ENCODE assay signal across 24 mouse cellular contexts in genomic region chr5:119373774-119374700, GRCm38 (mm10).
"Had no signal": no experiment of that assay in that cellular context is flagged by ENCODE, and none has a peak within 500 bp of the region (broad histone marks: within the 10 kb centered on the region; RNA-seq: fewer than 3 reads in every experiment).

No protein-coding gene starts in this region.

- H3K4me3 ChIP-seq: layer of hippocampus, adult 2 months; left cerebral cortex, adult 2 months; limb, embryonic 12.5 days; liver, embryonic 12.5 days; liver, embryonic 15.5 days; lung, embryonic 15.5 days; megakaryocyte, embryonic 14.5 days; midbrain, embryonic 10.5 days; midbrain, embryonic 13.5 days; myocyte; neural tube, embryonic 13.5 days; stomach, embryonic 15.5 days had no signal

- H3K36me3 ChIP-seq: limb, embryonic 12.5 days; liver, embryonic 12.5 days; liver, embryonic 15.5 days; lung, embryonic 15.5 days; midbrain, embryonic 10.5 days; midbrain, embryonic 13.5 days; neural tube, embryonic 13.5 days; stomach, embryonic 15.5 days had no signal

- DNase-seq: kidney, adult 2 months; kidney, postnatal 25 days; layer of hippocampus, postnatal 36 days; liver; lung, adult 18-20 months; lung, postnatal 10 days; lung, postnatal 36 days; right cerebral cortex, postnatal 14 days; spleen, adult 18-20 months; thymus, postnatal 25 days had no signal

- ATAC-seq: liver, embryonic 12.5 days; midbrain, embryonic 13.5 days; midbrain, embryonic 16.5 days had no signal

- H3K27ac ChIP-seq: kidney, postnatal 0 days; layer of hippocampus, adult 2 months; left cerebral cortex, adult 2 months; limb, embryonic 12.5 days; liver, embryonic 12.5 days; liver, embryonic 15.5 days; lung, embryonic 15.5 days; midbrain, embryonic 10.5 days; midbrain, embryonic 13.5 days; neural tube, embryonic 13.5 days; stomach, embryonic 15.5 days had no signal

- H3K27me3 ChIP-seq: liver, embryonic 12.5 days; liver, embryonic 15.5 days; lung, embryonic 15.5 days; stomach, embryonic 15.5 days had no signal

- H3K4me2 ChIP-seq: limb, embryonic 12.5 days; liver, embryonic 12.5 days; liver, embryonic 15.5 days; lung, embryonic 15.5 days; midbrain, embryonic 13.5 days; neural tube, embryonic 13.5 days; stomach, embryonic 15.5 days had no signal

- H3K4me1 ChIP-seq: liver, embryonic 15.5 days; megakaryocyte, embryonic 14.5 days had no signal

- H3K9me3 ChIP-seq: limb, embryonic 12.5 days; liver, embryonic 12.5 days; liver, embryonic 15.5 days; lung, embryonic 15.5 days; midbrain, embryonic 13.5 days; neural tube, embryonic 13.5 days; stomach, embryonic 15.5 days had no signal

- H3K9ac ChIP-seq: limb, embryonic 12.5 days; liver, embryonic 12.5 days; liver, embryonic 15.5 days; lung, embryonic 15.5 days; midbrain, embryonic 13.5 days; neural tube, embryonic 13.5 days; stomach, embryonic 15.5 days had no signal
